Mouse (Mus musculus): ENCODE measurements at regions not wholly inside any gene's neighbourhood (a gene's known extent, or its start where the extent isn't known, plus 50 kb on each side); places are given as distances from the start of the nearest gene placed in this dataset.

DNA sequence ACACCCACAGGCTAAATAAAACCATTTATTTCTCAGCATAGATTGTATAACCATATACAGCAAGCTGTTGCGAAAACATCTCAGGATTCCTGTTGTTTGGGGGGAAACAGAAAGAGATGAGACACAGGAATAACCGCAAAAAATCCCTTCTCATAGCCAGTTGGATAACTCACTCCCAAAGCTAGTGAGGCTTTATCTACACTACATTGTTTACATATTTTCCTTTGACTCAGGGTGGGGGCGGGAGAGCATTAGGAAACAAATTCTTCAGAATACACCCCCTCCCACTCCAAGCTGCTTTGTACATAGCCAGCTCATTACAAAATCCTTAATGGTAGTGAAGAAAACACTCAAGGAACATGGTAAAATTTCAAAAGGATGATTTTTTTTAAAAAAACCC, 170.1 kb upstream of the Adamts9 start:
- no peak for DNase-seq

DNA sequence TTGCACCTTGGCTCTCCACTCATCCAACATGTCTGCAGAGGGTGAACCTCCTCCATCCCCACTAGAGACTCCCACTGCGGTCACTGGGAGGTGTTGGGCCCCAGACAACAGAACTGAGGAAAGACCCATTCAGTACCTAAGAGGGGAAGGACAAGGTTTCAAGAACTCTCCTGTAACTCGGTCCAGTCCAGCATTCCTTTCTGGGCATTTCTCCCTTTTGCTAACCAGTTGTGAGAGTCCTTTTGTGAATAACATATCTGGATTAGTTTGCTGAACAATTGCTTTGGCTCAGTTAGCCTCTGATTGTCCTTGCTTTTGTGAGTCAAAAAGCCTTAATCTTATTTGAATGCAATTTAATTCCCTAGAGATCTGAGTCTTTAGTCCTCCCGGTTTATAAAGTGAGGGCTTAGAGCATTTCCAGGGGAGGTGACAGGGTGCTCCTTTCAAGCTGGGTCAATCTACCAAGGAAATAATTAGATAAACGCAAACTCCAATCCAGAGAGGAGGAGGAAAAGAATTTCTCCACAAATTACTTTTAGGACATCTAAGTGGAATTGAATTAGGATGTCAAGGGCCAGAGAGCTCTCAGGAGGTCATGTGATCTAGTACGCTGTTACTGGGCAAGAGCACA, 151.6 kb upstream of the Adamts9 start:
- DNase-seq, result no peak

DNA sequence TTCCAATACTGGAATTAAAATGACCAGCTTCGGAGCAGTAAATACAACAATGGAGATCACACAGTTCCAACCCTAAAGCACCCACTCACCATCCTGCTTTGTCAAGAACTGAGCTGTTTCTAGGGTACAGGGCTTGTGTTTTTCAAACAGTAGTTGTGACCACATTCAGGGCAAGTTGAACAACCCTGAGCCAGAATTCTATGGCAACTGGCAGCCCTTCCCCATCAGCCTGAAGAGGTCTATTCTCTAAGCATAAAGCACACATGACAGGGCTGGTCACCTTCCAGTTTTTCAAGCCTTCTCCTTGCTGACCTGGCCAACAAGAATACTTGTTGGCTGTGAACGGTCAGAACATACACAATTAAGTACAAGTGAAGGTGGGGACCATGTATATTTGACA, 150.5 kb upstream of the Adamts9 start:
- no peak for DNase-seq

DNA sequence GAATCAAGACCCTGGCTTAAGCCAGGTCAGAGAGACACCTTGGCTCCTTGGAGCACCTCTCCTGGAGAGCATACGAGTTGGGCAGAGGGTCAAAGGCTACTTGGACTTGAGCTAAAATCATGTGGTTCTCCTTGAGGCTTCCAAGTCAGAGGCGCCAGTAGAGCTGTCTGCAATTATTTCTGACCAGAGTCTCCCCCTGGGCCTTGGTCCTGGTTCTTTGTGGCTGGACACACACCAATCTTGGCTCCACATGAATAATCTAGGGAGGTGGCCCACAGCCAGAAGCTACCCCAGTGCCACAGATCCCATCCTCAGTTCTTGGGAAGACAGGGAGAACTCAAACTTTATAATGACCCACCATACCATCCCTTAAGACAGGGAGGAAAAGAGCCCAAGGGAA, 144.0 kb upstream of the Adamts9 start:
- DNase-seq, result no peak

DNA sequence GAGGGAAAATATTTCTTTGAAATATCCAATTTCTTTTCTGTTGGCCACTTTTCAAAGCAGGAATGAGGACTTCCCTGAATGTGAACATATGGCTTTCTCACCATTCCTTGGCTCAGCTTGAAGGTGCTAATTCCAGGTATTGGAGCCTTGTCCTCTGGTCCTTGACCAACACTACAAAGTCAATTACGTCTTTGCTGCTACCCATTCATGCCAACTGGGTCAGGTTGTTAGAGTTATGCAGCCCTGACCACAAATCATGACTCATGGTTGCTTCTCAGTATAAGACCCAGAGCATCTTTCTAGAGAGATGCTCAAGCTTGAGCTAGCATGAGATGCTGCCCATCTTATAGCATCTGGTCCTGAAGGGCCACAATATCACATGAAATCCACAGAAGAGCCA, 141.0 kb upstream of the Adamts9 start:
- DNase-seq, result no peak

DNA sequence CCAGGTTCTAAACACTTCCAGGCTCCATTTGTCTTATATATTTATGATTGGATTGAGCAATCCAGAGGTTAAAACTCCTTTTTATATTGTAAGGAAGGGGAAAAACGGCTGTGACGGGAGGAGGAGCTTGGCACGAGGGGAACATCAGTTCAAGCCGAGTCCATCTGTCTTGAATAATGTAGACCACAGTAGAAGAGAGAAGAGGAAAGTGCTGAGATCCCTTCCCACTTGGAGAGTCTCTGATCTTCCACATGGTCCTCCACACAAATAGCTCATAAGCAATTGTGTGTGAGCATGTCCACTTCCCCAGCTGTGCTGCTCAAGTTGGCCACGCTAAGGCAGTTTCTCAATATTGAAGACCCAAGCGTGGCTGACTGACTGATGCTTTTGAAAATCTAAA, 140.4 kb upstream of the Adamts9 start:
- DNase-seq, result no peak

DNA sequence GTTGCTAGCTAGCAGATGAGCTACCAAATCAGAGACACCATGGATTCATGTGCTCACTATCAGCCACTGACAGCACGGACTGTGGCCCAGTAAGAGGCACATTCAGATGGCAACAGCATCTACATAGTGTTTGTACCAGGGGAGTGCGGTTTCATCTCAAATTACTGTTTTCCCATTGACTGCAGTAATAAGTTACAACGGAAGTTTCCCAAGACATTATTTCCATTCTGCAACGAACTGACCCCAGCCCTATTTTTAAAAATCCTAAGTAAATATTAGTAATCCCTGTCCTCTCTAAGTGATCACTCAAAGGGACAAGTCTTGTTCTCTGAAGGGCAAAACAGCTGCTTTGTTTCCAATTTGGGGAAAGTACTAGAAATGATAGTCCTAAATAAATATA, 138.9 kb upstream of the Adamts9 start:
- DNase-seq, result no peak

DNA sequence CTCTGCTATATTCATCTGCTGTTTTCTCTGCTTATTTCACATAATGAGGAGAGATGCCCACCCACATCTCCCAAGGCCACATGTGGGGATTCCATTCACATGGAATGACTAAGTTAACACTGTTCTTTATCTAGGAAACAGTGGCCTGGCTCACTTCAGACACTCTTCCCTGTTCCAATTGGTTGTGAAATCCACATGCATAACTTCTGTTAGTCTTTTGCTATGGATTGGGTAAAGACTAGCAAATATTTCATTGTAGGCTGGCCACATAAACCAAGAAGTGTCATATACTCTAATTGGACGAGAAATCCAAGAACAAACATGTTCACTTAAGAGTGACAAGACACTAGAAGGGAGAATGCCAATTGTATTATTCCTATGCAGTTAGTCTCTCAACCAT, 133.4 kb upstream of the Adamts9 start:
- no peak for DNase-seq

DNA sequence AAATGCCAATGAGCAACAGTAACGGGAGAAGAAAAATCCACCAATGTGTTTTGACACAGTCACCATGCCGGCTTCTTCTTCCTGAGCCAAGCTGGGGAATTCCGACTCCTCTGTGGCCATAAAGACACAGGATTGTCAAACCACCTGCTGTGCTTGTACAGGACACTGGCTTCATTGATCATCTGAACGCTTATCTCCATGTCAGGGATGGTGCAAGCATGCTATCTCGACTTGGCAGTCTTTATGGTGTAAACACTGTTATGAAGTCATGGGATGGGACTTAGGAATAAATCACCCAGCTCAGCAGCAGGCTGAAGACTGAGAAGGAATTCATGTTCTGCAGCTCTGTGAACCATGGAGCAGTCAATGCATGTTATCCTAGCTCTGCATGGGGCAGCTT, 132.6 kb upstream of the Adamts9 start:
- DNase-seq, result no peak

DNA sequence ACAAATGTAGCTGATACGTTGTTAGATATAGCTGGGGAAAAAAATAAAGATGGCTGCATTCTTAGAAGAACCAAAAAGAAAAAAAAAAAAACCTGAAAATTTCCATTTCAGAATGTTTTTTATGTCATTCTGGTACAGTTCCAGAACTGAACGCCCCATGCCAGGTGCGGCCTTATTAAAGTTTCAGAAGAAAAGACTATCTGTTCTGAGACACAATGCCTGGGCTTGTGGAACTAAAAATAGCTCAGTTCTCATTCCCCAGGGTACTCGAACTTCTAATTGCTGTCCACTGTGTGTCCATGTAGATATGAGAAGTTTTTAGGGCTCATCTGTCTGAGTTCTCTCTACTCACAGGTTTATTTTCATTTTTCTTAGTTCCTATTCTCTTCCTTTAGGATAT, 131.7 kb upstream of the Adamts9 start:
- DNase-seq, result no peak

DNA sequence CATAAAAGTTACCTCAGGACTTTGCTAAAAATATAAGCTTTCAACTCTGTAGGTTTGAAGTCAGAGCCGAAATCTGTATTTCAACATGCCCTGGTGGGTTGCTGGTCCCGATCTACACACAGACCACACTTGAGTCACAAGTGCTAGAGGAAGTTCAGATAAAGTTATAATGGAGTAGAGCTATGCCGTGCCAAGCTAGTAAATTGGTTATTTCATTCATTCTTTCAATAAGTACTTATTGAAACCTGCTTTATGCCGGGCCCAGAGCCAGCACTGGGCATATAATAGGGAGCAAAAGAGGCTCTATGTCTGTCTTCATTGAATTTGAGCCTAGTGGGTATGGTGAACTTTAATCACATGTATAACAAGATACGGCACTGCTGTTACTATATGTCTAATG, 127.6 kb upstream of the Adamts9 start:
- no peak for DNase-seq

DNA sequence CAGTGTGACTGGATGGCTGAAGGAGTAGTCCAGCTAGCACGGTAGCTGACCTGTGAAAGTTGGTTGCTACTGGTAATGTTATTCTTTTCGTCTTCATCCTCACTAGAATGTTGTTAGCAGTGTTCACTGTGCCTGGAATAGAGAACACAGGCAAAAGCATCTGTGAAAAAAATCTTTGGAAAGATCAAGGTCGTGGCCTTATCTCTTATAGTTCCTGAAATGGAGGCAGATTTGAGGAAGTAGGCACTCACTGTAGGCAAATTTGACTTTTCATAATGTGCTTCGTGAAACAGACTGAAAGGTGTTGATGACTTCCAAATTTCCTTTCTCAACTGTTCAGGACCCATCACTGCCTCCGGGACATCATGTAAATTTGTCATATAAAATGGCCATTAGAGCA, 124.5 kb upstream of the Adamts9 start:
- DNase-seq, result no peak

DNA sequence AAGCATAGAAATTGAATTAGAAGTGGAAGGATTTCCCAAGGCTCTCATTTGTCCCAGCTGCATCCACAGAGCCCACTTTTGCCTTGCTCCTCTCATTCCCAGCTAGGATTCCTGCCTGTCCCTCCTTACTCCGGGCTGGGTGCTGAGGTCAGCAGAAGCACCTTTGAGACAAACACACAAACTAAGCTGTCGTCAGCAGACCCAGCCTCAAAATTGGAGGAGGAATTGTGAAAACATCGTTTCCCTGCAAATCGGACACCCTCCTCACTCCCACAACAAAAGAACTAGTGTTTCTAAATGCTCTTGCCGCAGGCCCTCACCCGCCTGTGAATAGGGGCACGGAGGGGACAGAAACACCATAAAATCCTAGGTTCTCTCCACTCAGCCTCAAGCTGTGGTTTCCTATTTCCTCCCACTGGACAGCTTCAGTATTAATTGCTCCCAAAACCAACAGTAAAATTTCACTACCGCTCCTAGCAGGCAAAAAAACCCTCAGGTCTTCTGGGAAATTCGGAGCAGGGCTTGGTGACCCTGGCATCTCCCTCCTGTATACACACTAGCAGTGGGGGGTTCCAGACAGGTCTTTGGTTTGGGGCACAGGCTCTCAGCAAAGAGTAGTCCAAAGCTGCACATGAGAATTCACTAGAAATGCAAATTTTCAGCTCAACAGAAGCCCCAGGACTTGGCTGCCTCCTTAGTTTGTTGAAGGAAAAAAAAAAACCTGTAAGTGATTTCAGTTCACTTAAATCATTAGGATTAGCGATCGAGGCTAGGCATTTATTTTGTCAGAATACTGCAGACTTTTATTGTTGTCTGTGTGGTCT, 123.5 kb upstream of the Adamts9 start:
- peak; percentile 7 for DNase-seq

DNA sequence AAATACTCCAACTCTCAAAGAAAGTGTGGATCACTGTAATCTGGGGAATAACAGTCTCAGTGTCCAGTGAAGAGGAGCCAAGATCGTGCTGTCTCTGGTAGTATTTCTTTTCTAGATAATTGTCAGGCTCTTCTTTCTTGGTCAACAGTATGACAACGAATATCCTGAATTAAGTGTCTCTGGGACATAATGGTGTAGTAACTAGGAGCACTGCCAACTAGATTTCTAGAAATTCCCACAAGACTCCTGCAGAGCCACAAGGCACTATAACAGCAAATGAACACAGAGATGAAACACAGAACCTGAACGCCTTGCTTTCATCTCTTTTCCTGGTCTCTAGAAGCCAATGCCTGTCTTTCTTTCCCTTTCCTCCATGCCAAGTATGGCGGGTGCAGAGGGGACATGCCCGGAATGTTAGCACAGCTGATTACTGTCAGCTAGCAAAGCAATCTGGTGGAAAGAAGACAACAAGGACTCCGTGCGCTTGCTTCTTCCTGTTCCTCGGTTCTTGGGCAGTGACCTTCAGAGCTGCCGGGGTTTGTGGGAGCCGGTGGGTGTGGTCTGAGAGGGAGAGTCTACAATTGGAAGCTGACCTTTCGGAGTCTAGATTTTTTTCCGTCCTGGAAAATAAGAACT, 122.7 kb upstream of the Adamts9 start:
- peak; percentile 48 for DNase-seq

DNA sequence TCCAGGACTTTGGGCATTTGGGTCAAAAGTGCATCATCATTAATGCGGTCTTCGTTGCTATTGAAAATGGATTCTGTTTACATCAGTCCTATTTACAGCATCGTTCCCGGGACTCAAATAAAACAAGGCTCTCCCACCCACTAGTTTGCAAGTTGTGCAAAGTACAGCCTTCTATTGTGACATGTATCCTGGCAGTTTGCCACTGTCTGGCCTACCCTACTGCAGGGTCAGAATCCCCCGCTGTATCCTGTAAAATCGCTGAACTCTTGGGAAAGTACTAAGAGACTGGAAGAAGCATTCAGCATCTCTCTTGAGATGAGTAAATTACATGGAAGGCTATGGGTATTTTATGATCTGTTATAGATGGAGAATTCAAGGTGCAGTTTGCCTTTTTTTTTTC, 122.1 kb upstream of the Adamts9 start:
- DNase-seq, result peak; percentile 54

DNA sequence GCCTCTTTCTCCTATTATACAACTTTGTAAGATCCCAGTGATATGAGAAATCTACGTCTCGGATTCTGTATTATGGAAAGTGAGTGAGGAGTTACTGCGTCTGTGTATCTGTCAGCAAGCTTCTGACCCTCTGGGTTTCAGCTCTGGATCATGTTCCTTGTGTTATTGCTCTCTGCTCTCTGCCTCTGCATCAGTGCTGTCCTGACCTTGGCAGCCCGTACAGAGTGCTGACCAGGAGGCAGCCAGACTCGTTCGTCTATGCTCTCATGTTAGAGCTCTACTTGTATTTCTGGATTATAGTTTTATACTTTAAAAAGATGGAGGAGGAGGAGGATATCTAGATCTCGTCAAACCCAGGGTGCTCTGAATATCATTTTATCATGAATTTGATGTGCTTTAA, 121.1 kb upstream of the Adamts9 start:
- DNase-seq, result no peak

DNA sequence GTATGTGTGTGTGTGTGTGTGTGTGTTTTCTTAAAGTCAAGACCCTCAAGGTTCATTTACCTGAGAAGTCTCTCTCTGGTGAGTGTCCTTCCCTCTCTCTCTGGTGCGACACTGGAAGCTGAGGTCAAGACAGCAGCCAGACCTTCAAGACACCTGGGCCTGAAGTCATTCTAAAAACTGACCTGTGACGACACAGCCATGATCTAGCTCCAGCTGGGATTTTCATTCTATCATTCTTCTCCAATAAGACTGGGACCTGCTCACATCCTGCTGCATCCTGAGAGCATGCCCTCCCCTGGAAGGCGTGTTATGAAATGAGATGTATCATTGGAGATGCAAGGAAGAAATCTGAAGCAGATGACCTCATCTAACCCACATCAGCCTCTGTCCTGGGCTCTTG, 118.4 kb upstream of the Adamts9 start:
- DNase-seq, result no peak

DNA sequence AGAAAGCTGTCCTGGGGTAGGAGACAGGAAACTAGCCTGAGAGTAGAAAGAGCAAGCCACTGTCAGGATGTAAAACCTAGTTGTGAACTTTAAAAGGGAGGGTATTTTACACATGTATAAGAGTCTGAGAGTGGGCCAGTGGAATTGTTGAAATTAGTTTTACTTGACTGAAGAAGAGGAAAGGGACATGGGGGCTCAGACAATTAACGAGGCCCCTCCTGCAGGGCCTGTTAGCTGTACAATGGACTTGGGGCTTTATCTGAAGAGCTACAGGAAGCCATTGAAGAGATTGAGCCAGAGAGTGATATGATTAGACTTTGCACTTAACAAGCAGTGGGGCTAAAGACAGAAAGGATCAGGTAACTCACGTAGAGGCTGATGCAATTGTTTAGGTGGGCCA, 102.2 kb upstream of the Adamts9 start:
- DNase-seq, result no peak

DNA sequence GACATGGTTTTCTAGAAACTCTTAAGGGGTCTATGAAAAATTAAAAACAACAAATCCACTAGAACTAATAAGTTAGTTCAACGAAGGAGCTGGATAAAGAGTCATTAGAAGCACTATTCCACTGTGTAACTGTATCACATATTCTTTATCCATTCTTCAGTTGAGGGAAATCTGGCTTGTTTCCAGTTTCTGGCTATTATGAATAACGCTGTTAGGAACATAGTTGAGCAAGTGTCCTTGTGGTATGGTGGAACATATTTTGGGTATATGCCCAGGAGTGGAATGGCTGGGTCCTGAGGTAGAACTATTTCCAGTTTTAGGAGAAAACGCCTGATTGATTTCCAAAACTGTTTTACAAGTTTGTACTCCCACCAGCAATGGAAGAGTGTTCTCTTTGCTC, 97.7 kb upstream of the Adamts9 start:
- DNase-seq, result no peak

DNA sequence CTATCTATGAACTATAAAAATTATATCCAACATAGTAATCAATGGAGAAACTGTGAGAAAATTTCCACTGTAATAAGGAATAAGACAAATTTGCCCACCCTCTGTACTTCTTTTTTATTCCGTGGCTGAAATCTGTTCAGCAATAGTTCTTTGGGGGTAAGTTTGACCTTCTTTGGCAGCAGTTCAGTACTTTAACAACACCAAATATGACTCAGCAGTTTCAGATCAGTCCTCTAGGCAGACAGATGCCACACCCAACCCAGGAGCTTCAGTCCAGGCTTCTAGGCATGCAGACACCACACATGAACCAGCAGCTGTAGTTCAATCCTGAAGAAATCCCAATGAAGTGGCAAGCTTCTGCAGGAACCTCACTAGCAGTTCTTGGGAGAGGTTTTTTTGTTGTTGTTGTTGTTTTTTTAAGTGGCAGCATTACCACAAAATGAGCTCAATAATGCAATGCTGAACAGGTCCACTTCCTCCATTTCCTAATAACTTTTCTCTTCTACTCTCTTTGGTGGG, 88.6 kb upstream of the Adamts9 start:
- DNase-seq, result no peak

DNA sequence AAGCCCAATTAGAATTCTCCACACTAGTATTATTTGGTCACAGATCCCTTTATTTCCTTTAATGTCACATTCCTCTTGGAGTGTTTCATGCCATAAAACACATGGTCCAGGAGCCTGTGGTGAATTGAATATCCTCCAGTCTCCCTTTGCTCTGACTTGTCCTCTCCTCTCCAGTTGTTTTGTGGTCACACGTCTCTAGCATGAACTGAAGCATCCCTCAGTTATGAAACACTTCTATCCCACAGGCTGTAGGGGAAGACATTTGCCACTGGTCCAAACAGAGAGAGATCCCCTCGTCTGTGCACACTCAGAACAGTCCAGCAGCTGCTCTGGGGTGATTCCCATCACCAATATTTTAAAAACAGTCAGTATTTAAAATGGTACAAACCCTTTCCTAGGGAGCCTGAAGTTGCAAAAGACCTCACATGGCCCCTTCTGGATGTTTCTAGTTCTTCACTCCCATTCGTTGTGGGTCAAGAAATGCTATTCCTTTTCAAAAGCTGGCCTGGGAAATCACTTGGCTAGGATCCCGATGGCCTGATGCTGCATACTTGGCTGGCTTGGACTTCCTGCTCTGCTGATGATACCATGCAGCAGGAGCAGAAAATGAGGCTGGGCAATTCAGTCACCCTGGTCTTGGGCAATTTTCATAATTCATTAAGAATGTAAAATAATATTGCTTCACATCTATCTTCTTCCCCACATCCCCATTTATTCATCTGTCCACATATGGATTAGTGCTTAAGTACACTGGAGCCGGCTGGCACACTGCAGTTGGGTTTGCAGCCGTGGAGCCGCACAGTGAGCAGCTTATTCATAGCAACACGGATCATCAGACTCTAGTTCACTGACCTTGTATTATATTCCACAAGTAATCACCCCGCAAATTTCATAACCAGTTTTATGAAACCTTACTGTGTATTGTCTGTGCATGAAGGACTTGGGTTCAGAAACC, 83.1 kb upstream of the Adamts9 start:
- peak; percentile 71 for DNase-seq

DNA sequence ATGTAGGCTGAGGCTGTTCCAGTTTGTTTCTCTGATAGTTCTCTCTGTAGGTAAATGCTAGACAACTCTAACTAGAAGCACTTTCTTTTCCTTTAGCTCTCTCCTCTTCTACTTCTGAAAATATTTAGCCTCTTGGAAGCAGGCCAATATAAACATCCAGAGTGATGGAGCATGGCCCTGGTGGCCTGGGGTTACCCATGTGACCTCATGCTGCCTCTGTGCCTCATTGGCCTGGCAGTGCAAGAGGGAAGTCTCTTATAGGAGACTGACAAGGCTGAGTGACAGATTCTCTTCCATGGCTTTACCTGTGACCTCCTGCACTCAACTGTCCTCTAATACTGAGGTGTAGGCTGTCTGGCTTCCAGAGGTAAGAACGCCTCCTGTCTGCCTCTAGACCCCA, 71.2 kb upstream of the Adamts9 start:
- no peak for DNase-seq

DNA sequence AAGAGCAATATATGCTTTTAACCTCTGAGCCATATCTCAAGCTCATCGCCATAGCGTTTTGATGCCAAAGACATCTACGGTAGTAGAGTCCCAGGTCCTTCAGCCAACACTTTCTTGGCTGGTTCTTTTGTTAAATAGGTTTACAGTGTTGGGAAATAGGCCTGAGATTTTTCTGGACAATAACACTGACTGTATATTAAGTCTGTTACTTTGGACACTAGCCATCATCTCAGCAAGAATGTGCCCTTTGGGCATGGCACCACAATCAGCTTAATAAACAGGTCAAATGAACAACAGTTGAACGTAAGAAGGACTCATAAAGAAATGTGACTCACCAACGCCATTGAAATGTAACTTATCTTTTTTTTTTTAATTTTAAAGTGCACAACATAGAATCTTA, 68.6 kb upstream of the Adamts9 start:
- no peak for DNase-seq
